Mouse (Mus musculus) 3T3-L1 (cell line): ENCODE data around the gene Actn1.

Experiments used
- DNase-seq: peaks from one replicate; pipeline ENCODE4 v3.0.0-alpha.2; 2015; ENCODE audit warnings: low read depth, low spot score

Actn1 gene

DNA sequence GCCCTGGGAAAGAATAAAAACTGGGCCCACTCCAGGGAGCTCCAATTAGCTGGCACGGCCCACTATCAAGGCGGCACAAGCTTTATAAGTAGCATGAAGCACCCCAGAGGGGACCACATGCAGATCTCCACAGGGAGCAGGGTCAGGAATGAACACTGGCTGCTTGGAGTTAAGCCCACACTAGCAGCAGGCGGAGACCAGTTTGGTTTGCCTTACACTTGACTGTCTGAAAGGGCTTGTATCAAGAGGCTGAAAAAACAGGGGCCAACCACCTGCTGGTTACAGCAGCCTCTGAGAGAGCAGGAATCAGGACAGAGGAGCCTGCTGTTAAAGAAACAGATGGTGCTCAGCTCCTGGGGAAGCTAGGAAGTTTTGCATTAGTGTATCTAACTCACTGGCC, 32.3 kb downstream of the Actn1 start:
- peak; percentile 51 for DNase-seq

DNA sequence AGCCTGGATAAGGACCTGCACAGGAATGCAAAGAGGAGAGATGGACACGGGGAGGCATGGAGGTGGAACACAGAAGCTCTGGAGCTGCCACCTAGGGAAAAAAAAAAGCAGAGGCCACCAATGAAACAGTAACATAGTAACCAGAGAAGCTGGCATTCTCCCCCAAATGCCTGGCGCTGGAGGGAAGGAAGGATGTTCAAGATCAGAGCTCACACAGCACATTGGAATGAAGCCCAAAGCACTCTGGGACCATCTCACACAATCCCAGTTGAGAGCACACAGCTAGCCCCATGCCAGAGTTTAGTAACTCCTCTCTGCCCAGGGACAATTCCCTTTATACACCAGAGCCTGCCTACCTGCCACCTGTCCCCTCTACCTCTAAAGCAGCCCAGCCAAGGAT, 34.1 kb downstream of the Actn1 start:
- peak; percentile 29 for DNase-seq

DNA sequence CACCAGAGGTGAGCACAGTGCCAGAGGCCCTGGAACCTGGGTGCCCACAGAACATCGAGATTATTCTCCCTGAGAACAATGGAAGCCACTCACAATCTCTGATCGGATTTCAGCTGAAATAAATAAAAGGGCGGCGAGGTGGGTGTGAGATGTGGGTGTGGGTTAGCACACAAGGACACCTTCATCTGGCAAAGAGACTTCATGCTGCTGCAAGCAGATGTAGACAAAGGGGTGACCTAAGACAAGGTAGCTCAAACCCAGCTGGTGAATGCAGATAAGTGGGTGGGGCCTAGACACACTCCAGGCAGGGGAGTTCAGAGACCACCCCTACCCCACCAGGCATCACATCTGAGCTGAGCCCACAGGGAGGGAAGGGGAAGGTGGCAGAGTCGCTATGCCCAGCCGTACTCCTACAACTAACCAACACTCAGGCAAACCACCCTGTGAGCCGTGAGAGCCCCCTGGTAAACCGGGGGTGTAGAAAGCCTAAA, 35.9 kb downstream of the Actn1 start:
- no peak for DNase-seq

DNA sequence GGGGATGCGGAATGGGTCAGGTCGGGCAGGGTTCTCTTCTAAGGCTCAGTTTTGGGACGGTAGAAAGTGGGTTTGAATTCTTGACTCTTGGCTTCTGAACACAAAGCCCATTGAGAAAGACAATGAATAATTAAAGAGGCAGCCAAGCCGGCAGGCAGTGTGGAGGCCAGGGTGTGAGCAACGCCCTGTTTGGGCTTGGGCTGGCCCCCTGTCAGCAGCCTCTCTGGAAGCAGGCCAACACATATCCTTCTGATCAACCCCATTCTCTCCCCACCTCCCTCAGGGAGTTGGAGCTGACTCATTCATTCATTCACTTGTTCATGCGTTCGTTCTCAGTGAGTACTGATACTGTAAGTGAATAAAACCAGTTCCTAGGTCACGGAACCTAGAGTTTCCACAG, 36.7 kb downstream of the Actn1 start:
- DNase-seq = peak; percentile 78

DNA sequence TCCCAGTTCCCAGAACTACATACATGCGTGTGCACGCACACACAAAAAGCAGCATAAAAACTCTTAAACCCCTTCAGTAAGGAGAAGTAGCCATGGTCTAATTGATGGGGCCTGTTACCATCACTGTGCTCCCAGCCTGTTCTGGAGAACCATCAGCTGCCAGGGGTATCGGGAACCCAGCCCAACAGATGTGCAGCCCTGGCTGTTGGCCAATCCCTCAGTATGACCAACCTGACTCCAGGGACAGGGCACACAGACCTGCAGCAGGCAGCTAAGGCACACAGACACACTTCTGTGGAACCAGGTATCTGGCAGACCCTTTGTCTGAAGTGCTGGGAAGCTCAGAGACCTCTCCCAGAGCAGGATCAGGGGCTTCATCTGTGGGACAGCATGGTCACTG, 37.7 kb downstream of the Actn1 start:
- no peak for DNase-seq

DNA sequence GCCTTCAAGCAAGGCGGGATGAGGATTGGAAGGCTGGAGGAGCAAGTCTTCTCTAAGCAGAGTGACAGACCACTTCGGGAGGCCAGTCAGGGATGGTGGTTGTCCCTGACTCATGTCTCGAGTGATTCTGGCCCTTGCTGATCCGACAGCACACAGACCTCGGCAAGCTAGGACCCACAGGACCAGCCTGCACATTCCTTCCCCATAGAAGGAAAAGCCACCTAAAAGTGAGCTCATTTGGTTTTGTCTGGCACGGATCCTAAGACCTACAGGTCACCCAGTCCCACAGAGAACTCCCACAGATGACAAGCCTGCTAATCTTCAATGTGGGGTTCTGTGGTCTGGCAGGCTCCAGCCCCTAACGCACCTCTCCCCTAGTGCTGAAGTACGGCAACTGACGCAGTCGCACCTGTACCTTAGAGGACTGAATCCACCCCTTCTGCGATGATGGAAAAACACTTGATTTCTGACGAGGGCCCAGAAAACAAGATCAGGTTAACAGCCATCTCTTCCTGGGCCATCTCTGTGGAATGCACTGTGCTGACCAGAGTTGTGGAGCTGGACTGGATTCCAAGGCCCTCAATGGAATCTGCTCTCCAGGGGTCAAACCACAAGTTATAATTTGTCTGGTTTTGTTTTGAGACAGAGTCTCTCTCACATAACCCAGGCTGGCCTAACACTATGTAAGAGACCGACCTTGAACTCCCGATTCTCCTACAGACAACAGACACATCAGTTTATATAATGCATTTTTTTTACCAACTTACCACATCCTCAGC, 39.7 kb downstream of the Actn1 start:
- DNase-seq = peak; percentile 79

DNA sequence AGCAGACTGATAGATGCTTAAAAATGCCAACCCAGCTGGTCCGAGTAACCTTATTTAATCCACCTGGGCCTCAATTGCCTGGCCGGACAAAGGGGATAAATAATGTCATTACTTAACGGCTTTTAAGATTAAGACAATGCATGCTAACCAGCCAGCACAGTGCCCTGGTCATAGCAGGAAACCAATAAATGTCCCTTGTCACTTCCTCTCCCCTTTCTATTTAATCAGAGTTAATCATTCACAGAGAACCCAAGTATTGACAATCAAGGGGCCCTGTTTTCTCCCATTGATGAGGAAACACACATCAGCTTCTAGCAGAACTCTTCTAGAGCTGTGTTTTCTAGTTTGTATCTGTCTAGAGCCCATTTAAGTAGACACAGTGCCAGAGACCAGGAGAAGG, 41.4 kb downstream of the Actn1 start:
- no peak for DNase-seq

DNA sequence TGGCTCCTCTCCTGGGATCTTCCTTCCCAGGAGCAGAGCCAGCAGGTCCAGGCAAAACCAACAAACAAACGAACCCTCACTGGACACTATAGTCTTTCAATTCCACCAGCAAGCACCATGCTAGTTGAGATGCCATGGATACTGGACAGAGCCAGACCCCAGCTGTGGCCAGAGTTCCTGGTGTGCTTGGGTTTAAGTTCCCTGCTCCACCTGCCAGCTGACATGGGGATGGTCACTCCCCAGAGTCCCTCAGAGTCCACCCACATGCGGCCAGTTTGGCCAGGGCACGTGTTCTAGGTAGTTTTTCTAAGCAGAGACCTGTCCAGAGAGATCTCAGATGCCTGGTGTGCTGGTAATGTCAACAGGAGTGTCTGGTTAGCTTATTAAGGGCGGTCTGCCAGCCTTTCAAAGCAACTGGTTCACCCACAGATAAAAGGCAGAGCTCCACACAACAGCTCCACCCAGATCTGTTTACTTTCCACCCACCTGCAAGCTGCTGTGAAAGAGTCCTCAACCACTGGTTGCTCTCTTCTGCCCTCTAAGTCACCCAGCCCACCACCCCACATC, 42.0 kb downstream of the Actn1 start:
- DNase-seq = no peak

DNA sequence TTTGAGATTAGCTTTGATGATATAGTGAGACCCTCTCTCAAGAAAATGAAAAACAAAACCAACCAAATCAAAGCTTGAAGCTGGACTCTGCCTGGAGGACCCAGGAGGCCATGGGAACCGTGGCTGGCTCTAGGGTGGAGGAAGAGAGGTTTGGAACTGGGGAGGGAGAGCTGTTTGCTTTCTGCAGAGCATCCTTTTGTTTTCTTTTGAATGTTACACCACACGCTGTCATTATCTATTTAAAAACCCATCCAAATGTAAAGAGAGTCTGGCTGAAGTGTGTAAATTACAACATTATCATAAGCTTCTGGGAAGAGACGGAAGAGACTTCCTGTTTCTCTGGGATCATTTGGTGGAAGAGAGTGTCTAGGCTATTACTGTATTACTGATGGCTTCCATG, 43.1 kb downstream of the Actn1 start:
- DNase-seq = no peak

DNA sequence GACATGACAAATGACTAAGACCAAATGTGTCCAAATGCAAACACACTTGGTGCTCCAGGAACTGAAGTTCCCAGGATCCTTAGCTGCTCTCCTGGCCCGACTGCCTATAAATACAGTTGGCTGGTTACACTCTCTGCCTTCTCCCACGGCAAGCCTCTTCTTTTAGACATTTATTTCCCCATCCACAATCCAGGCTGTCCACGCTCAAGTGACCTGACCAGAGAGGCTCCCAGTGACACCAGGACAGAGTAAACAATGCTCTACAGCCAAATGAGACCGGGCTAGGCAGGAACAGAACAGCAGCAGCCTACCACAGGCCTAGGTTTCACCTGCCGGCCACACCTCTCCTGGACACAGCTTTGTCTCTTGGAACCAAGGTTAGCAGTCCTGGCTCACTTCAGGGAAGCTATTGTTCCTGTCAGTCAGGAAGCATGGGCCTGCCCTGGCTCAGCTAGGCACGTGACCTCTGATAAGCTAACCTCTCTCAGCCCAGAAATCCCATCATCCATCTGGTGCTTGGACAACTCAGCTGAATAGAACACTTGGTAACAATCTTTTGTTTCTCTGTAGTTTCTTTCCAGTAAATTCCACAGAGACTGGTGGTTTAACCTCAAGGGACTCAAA, 43.8 kb downstream of the Actn1 start:
- peak; percentile 53 for DNase-seq

DNA sequence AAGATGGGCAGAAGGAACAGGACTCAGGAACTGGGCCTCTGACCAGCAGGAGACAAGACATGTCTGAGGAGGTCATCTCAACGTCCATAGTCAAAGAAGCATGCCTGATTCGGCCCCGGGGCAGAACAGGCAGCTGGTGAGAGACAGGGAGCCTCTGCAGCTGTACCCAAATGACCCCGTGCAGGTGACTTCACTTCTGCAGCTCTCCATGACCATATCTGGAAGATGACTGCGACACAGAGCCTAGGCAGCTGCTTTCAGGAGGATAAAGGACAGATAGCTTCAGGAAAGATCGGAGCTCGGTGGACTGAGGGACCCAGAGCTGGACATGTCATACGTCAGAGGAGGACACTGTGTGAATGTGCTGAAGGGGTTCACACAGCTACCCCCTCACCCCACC, 46.4 kb downstream of the Actn1 start:
- no peak for DNase-seq

DNA sequence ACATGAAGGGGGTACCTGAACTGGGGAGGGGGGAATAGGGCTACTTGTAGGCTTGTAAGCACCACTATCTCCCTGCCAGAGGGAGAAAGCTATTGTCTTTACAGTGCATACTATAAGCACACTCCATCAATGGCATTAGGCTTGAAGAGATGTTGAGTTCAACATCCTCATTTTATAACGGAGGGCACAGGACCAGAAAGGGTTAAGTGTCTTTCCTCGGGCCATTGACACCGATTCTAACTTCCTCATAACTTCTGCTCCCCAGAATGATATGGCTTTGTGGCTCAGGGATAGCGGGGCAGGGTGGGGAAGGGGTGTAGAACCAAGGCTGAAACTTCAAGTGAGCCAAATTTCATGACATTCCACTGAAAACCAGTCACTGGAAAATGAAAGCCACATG, 46.9 kb downstream of the Actn1 start:
- DNase-seq = no peak

DNA sequence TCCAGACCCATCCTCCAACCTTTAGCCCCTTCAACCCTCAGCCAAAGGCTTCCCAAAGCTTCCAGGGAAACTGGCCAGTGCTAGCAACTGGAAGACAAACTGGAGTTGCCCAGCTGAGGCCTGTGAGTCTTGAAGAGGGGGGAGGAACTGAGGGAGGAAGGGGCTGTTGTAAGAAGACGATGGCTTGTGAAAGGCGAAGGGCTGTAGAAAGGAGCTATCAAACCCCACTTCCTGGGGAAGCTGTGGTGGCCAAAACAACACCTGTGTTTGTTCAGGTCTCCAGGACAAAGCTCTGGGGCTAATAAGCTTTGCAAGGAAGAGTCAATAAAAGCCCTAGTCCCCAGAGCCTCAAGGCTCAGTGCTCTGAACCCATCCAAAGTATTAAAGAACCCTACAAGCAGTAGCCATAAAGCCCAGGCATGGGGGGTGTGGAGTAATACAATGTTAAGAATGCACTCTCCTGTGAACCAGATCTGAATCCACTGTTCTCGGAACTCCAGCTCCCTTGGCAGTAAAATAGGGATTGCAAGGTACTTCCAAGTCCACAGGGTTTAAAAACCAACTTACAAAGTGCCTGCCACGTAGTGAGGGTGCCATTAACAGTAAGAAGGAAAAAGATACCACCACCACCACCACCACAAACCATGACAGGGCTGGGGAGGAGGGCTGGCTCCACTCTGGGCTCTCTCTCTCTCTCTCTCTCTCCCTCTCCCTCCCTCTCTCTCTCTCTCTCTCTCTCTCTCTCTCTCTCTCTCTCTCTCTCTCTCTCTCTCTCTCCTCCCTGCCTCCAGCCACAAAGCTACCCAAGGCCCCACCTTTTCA, 49.2 kb downstream of the Actn1 start:
- DNase-seq = no peak

DNA sequence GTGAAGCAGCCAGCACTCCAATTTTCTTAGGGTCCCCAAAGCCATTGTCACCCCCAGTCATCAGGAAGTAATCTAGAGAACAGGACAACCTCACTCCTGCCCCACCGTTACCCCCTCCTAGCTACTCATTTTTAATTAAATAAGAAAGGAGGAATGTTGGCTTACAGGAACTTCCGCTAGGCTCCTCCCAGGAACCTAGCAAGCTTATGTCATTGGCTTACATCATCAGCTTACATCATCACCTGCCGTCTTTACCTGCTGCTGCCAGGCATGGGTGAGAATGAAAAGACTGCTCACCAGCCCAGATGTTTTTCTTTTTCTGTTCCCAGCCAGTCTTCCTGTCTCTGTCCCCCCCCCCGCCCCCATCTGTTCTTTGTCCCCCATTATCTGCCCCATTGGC, 50.3 kb downstream of the Actn1 start:
- no peak for DNase-seq

DNA sequence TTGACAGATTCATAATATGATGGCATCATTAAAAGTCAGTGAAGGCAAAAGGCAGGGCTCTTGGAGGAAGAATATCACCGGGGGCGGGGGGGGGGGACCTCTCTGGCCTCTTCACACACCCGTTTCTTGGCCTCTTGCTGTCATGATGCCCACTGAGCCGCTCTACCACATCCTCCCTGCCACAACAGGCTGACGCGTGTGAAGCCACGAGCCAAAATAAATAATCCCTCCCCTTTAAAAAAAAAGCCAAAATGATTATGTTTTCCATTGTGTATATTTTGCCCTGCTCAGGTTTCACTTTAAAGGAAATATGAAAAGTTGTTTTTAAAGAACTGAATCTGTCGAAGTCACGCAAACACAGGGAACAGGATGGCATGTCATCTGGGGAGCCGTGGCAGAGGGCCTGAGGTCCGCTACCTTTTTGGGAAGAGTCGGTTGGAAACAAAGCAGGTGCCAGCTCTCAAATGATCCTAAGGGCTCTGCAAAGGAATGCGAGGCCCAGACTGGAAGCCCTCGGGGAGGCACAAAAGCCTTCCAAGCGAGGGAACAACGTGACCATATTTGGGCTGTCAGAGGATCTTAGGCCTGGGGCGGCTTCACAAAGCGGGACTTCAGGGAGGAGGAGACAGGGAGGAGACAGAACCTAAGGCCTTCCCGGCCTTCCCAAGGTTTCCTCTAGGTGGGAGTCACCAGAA, 51.9 kb downstream of the Actn1 start:
- peak; percentile 39 for DNase-seq

DNA sequence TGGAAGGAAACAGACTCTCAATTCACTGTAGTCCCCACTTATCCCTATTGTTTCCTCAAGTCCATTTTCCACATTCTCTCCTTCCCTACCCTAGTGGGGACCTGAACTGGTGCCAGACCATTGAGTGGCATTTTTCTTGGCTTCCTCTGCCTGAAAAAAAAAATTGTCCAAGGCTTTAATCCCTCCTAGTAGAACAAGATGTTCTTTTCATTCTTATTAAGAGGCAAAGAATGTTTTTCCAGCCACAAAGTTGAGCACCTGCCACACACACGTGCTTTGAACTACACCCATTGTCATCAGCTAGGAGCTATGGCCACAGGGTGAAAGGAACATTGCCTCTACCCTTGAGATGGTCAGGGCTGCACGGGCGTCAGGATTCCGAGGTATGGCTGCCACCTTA, 56.9 kb downstream of the Actn1 start:
- DNase-seq = peak; percentile 33

DNA sequence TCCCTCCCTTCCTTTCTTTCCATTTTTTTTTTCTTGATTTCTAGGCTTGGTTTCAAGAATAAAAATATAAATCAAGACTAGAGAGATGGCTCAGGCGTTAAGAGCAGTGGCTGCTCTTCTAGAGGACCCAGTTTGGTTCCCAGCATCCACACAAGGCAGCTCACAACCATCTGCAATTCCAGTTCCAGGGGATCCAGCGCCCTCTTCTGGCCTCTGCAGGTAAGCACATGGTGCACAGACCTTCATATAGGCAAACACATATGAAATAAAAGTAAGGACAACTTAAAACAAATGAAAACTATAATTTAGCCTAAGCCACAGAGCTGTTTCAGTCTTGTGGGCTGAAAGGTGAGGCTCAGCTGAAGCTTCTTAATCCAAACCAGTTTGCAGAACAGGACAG, 60.4 kb downstream of the Actn1 start:
- DNase-seq = no peak

DNA sequence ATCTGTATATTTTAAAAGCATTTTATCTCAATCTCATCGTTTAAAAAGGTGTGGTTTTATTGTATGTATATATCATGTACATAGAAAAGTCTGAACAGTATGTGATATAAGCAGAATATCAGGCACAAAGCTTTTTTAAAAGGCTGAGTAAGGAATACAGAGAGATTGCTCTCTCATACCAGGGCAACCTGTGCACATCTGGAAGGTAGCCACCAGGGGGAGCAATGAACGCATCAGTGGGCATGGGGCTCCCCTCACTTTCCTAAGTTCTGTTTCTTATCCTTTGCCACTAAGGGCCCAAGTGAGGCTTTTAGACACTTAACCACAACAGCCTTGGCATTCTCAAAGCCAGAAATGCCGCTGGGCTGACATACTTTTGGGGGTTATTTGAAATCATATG, 61.7 kb downstream of the Actn1 start:
- DNase-seq = peak; percentile 89

DNA sequence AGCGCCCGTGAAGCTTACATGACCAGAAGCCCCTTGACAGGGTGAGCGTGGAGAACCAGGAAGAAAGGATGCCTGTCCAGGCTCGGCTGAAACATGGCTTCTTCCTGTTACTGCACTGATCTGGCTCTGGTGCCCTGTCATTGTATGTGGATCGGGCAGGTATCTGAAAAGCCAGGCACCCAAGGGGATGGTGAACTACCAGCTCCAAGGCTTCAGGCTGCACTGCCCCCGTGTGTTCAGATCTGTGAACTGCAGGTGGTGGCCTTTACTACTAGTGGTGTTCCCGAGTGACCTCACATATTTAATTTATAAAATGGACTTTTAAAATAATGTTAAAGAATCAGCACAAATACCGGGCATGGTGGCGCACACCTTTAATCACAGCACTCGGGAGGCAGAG, 62.8 kb downstream of the Actn1 start:
- DNase-seq = peak; percentile 80

DNA sequence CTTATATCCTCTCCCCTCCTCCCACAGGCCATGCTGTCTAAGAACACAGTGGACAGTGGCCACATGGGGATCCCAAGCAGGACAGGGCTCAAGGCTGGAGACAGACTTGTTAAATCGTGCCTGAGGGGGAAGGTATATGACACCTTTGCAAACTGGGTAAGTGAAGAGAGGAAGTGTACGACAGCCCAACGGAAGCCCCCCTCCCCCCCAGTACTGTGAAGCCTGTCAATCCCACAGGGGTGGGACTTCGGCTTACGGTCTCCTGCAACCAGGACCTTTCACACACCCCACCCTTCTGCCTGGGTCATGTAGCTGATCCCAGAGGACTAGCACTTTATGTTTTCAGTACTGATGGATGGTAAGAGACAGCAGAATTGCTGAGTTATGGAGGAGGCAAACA, 68.4 kb downstream of the Actn1 start:
- no peak for DNase-seq

DNA sequence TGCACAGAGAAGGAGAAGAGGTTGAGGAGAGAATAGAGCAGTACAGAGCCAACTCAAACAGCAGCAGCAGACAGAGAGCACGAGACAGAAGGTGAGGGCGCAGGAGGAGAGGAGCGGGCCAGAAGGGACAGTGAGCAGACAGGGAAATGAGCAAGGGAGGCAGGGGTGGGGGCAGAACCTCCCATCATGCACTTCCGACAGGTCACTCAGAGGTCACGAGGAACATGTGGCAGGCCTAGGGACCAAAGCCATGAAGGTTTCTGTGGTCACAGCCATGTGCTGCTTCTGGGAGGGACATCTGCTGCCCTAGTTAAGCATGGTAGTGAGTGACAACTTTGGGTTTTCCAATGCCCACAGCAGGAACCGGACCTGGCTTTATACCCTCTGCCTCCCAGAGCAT, 68.8 kb downstream of the Actn1 start:
- DNase-seq = no peak

DNA sequence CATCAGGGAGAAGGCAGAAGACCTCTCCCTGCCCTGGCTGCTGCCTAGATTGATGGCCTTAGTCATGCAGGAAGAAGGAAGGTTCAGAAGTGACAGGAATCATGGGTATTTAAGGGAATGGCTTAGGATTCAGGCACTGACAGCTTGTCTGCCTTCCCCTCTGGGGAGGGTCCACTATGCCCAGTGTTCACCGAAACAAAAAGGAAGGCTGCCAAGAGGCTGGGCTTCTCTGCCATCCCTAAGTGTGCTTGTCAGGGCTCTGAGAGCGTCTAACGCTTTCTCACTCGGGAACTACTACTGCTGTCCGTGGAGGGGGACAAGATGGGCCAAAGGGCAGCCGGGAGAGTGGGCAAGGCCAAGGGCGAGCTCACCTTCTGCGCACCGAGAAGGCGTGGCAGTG, 69.3 kb downstream of the Actn1 start:
- DNase-seq = no peak
